Mouse (Mus musculus) CD4-positive helper T cell, adult 2 months (primary cell): ENCODE data around the gene Gm1123.

Experiments
- DNase-seq: peaks from one replicate; pipeline ENCODE4 v3.0.0-alpha.2; 2012; ENCODE audit warnings: low read depth, missing footprints, low spot score

The Gm1123 gene

GRCm38 (mm10) chr9:99001326-99001725, 34.2 kb downstream of the Gm1123 start:
- DNase-seq: no peak

- no peak for DNase-seq
Observed at GRCm38 (mm10) chr9:98999881-99000339, 35.6 kb downstream of the Gm1123 start.

GRCm38 (mm10) chr9:98994103-98994502, 41.4 kb downstream of the Gm1123 start:
- DNase-seq: no peak

- peak; percentile 56 for DNase-seq
Observed at GRCm38 (mm10) chr9:98987131-98987530, 48.4 kb downstream of the Gm1123 start.

- DNase-seq: no peak
Observed at GRCm38 (mm10) chr9:98986476-98987096, 48.9 kb downstream of the Gm1123 start.

GRCm38 (mm10) chr9:98985800-98986475, 49.6 kb downstream of the Gm1123 start, which contains the start of gene Faim:
Gene Faim, plus strand, starts transcription at chr9:98986373.
- peak; percentile 99 for DNase-seq

GRCm38 (mm10) chr9:98979431-98980416, 55.8 kb downstream of the Gm1123 start:
- peak; percentile 91 for DNase-seq

GRCm38 (mm10) chr9:98976520-98976919, 59.0 kb downstream of the Gm1123 start:
- no peak for DNase-seq

- DNase-seq: no peak
Observed at GRCm38 (mm10) chr9:98976081-98976480, 59.4 kb downstream of the Gm1123 start.

GRCm38 (mm10) chr9:98974898-98975297, 60.6 kb downstream of the Gm1123 start:
- DNase-seq: no peak

GRCm38 (mm10) chr9:98973561-98973960, 62.0 kb downstream of the Gm1123 start:
- DNase-seq: no peak

- no peak for DNase-seq
Observed at GRCm38 (mm10) chr9:98973101-98973521, 62.4 kb downstream of the Gm1123 start.

GRCm38 (mm10) chr9:98965084-98965483, 70.4 kb downstream of the Gm1123 start:
- DNase-seq: no peak

GRCm38 (mm10) chr9:98963661-98964060, 71.9 kb downstream of the Gm1123 start:
- DNase-seq: no peak

- DNase-seq: no peak
Observed at GRCm38 (mm10) chr9:98962478-98963142, 72.9 kb downstream of the Gm1123 start.

- no peak for DNase-seq
Observed at GRCm38 (mm10) chr9:98961591-98962477, 73.7 kb downstream of the Gm1123 start.

GRCm38 (mm10) chr9:98960348-98960747, 75.2 kb downstream of the Gm1123 start:
- DNase-seq: no peak

- no peak for DNase-seq
Observed at GRCm38 (mm10) chr9:98959851-98960250, 75.7 kb downstream of the Gm1123 start.

GRCm38 (mm10) chr9:98958628-98959027, 76.9 kb downstream of the Gm1123 start:
- DNase-seq: no peak

GRCm38 (mm10) chr9:98957751-98958351, 77.7 kb downstream of the Gm1123 start:
- DNase-seq: no peak
